Comparison of ENCODE assay signal across 23 mouse cellular contexts in genomic region chr9:51165312-51166180, GRCm38 (mm10). TPM values are rescaled to one million over a fixed set of nuclear protein-coding genes. Genes with fewer than 3 reads are reported as not detected.
DNase-seq lines count a peak whose midpoint lies in the region; ATAC-seq and TF ChIP-seq lines count a peak whose summit lies in the region.
"Had no signal": no experiment of that assay in that cellular context is flagged by ENCODE, and none has a peak within 500 bp of the region (broad histone marks: within the 10 kb centered on the region; RNA-seq: fewer than 3 reads in every experiment).

Gene Gm32742, minus strand, starts transcription at chr9:51165517.

- no peaks in the 10 kb centered on the region for H3K4me1 ChIP-seq in hindbrain, postnatal 0 days (ENCODE audit: insufficient read depth, low read length)
- H3K4me1 ChIP-seq in hindbrain, embryonic 12.5 days, result no peaks in the 10 kb centered on the region
- H3K4me1 ChIP-seq in liver, embryonic 12.5 days, result no peaks in the 10 kb centered on the region
- H3K4me1 ChIP-seq: heart, embryonic 13.5 days; neural tube, embryonic 12.5 days had no signal

- no peaks in the 10 kb centered on the region for H3K36me3 ChIP-seq in hindbrain, postnatal 0 days (ENCODE audit: insufficient read depth, low read length)
- no peaks in the 10 kb centered on the region for H3K36me3 ChIP-seq in hindbrain, embryonic 12.5 days
- H3K36me3 ChIP-seq in liver, embryonic 12.5 days, result no peaks in the 10 kb centered on the region
- H3K36me3 ChIP-seq: heart, embryonic 13.5 days; midbrain, embryonic 10.5 days; neural tube, embryonic 12.5 days had no signal

- no peak within 1 kb of the TSS for H3K27ac ChIP-seq in hindbrain, postnatal 0 days
- H3K27ac ChIP-seq in hindbrain, embryonic 12.5 days, result no peak within 1 kb of the TSS
- no peak within 1 kb of the TSS for H3K27ac ChIP-seq in liver, embryonic 12.5 days
- H3K27ac ChIP-seq: gastrocnemius, adult 2 months; heart, embryonic 13.5 days; midbrain, embryonic 10.5 days; neural tube, embryonic 12.5 days had no signal

- TF ChIP-seq CTCF in hindbrain, postnatal 0 days (IDR thresholded peaks at IDR 0.05; ENCODE audit: low read depth), result no peak

- no peak within 1 kb of the TSS for H3K9ac ChIP-seq in hindbrain, postnatal 0 days (replicated peaks; ENCODE audit: low read length)
- no peak within 1 kb of the TSS for H3K9ac ChIP-seq in hindbrain, embryonic 12.5 days
- H3K9ac ChIP-seq in liver, embryonic 12.5 days, result no peak within 1 kb of the TSS
- H3K9ac ChIP-seq: heart, embryonic 13.5 days; neural tube, embryonic 12.5 days had no signal

- no peak within 1 kb of the TSS for H3K4me3 ChIP-seq in hindbrain, postnatal 0 days (ENCODE audit: low read length)
- no peak within 1 kb of the TSS for H3K4me3 ChIP-seq in hindbrain, embryonic 12.5 days
- H3K4me3 ChIP-seq in liver, embryonic 12.5 days, result no peak within 1 kb of the TSS
- H3K4me3 ChIP-seq: gastrocnemius, adult 2 months; heart, embryonic 13.5 days; midbrain, embryonic 10.5 days; neural tube, embryonic 12.5 days had no signal

- H3K9me3 ChIP-seq in hindbrain, postnatal 0 days (ENCODE audit: low read length), result no peaks in the 10 kb centered on the region
- no peaks in the 10 kb centered on the region for H3K9me3 ChIP-seq in hindbrain, embryonic 12.5 days (replicated peaks)
- no peaks in the 10 kb centered on the region for H3K9me3 ChIP-seq in liver, embryonic 12.5 days (replicated peaks)
- H3K9me3 ChIP-seq: heart, embryonic 13.5 days; midbrain, embryonic 10.5 days; neural tube, embryonic 12.5 days had no signal

- no peaks in the 10 kb centered on the region for H3K27me3 ChIP-seq in hindbrain, postnatal 0 days (ENCODE audit: insufficient read depth, low read length)
- H3K27me3 ChIP-seq in hindbrain, embryonic 12.5 days, result peaks cover 4% of the 10 kb centered on the region; the same call in 1 of the 2 replicates
- peaks cover 6% of the 10 kb centered on the region for H3K27me3 ChIP-seq in liver, embryonic 12.5 days (replicated peaks)
- H3K27me3 ChIP-seq: neural tube, embryonic 12.5 days had no signal

- DNase-seq in cerebellum, postnatal 10 days, result peak; percentile 70 to 80
- no peak for DNase-seq in cerebellum, adult 8-10 months
- DNase-seq in hindbrain, postnatal 0 days (ENCODE audit: low spot score), result peak; percentile 26
- peak; percentile 28 for DNase-seq in thymus, postnatal 0 days (ENCODE audit: low spot score)
- no peak for DNase-seq in thymus, postnatal 4 days
- DNase-seq in c-Kit-positive CD71-positive TER-119-positive erythroid progenitor cells, embryonic 14.5 days (ENCODE audit: low spot score), result no peak
- DNase-seq: adrenal gland, postnatal 25 days; cerebellum, adult 9-10 months; embryo, embryonic 11 days; gastrocnemius, adult 2 months; heart, postnatal 4 days; kidney, adult 11 months; lung, adult 2 months; lung, postnatal 36 days; right cerebral cortex, postnatal 4 days had no signal

- ATAC-seq in hindbrain, postnatal 0 days, result peak; percentile 50; the same call in 1 of the 2 replicates
- ATAC-seq in hindbrain, embryonic 12.5 days (ENCODE audit: low FRiP score), result no peak
- no peak for ATAC-seq in liver, embryonic 12.5 days

- WGBS in hindbrain, postnatal 0 days, result 41% methylated on average over 6 of the region's 6 CpGs
- WGBS in hindbrain, embryonic 12.5 days, result 52% methylated on average over 6 of the region's 6 CpGs
- WGBS in liver, embryonic 12.5 days (ENCODE audit: insufficient replicate concordance), result 23% methylated on average over 6 of the region's 6 CpGs

- H3K4me2 ChIP-seq in hindbrain, postnatal 0 days (ENCODE audit: low read depth, low read length), result no peak within 1 kb of the TSS
- no peak within 1 kb of the TSS for H3K4me2 ChIP-seq in hindbrain, embryonic 12.5 days (replicated peaks)
- no peak within 1 kb of the TSS for H3K4me2 ChIP-seq in liver, embryonic 12.5 days
- H3K4me2 ChIP-seq: heart, embryonic 13.5 days; neural tube, embryonic 12.5 days had no signal

RNA-seq across cellular contexts. Expression of gene Gm32742, which starts in this region (rescaled TPM):
- not detected in 2 replicates for total RNA-seq in hindbrain, postnatal 0 days (2014; rRNA removed)
- 0.04 TPM in 1 of 2 replicates, not detected in the other for polyA plus RNA-seq in hindbrain, postnatal 0 days (2015; fragmentation: Nextera tagmentation; extraction: Ambion mirVana)
- 0.05 and 0.06 TPM in 2 replicates for polyA plus RNA-seq in hindbrain, embryonic 12.5 days (2016; fragmentation: Nextera tagmentation; extraction: Ambion mirVana)
- polyA plus RNA-seq in thymus, postnatal 0 days (2015; fragmentation: Nextera tagmentation; extraction: Ambion mirVana), result 0.23 and 0.33 TPM in 2 replicates
- 0.02 and 0.04 TPM in 2 replicates for polyA plus RNA-seq in liver, embryonic 12.5 days (2016; fragmentation: Nextera tagmentation; extraction: Ambion mirVana)
- total RNA-seq: adrenal gland, postnatal 25 days; gastrocnemius, adult 2 months; heart, postnatal 4 days; MEL; monocyte, adult 5-6 weeks had no signal
- polyA plus RNA-seq: liver, adult 2 months; midbrain, embryonic 10.5 days had no signal

Comparison
In these comparisons a context has a peak if more than half of its experiments do, and no peak if none do; other contexts are left out.
1. DNase-seq: peak in cerebellum, postnatal 10 days (2 of 2); none in cerebellum, adult 8-10 months (single experiment), thymus, postnatal 4 days (single experiment) and c-Kit-positive CD71-positive TER-119-positive erythroid progenitor cells, embryonic 14.5 days (single experiment).
2. Peak in DNase-seq and ATAC-seq in hindbrain, postnatal 0 days; RNA of the gene not detected or under 1 TPM.
3. Peak in DNase-seq in thymus, postnatal 0 days; RNA of the gene not detected or under 1 TPM.